11 mouse cellular contexts compared by ENCODE assay signal in genomic region chr12:16237498-16237897, GRCm38 (mm10).
"Had no signal": no experiment of that assay in that cellular context is flagged by ENCODE, and none has a peak within 500 bp of the region (broad histone marks: within the 10 kb centered on the region; RNA-seq: fewer than 3 reads in every experiment).

No protein-coding gene starts in this region.

- H3K27ac ChIP-seq: left cerebral cortex, adult 2 months; limb, embryonic 13.5 days; liver, embryonic 14.5 days; neural tube, embryonic 15.5 days; stomach, embryonic 15.5 days had no signal

- H3K4me1 ChIP-seq: limb, embryonic 13.5 days; neural tube, embryonic 15.5 days; stomach, embryonic 15.5 days had no signal

- H3K36me3 ChIP-seq: limb, embryonic 13.5 days; neural tube, embryonic 15.5 days; stomach, embryonic 15.5 days had no signal

- H3K4me2 ChIP-seq: limb, embryonic 13.5 days; neural tube, embryonic 15.5 days; stomach, embryonic 15.5 days had no signal

- H3K4me3 ChIP-seq: left cerebral cortex, adult 2 months; limb, embryonic 13.5 days; myocyte; neural tube, embryonic 15.5 days; stomach, embryonic 15.5 days had no signal

- H3K9me3 ChIP-seq: limb, embryonic 13.5 days; neural tube, embryonic 15.5 days; stomach, embryonic 15.5 days had no signal

- H3K27me3 ChIP-seq: limb, embryonic 13.5 days; neural tube, embryonic 15.5 days; stomach, embryonic 15.5 days had no signal

- H3K9ac ChIP-seq: limb, embryonic 13.5 days; liver, embryonic 14.5 days; neural tube, embryonic 15.5 days; stomach, embryonic 15.5 days had no signal

- DNase-seq: kidney, postnatal 25 days; lung, adult 18-20 months; midbrain, embryonic 14.5 days; thymus, adult 2 months; thymus, postnatal 25 days had no signal
